Mouse (Mus musculus) common myeloid progenitor, adult 5-6 weeks (primary cell): Measurements from ENCODE around the gene Olfr9. TPM values are rescaled to one million over a fixed set of nuclear protein-coding genes. Genes with fewer than 3 reads are reported as not detected.

Source experiments
- ATAC-seq: replicated peaks from 2 replicates; pipeline ENCODE4 v1.8.0; 2016; ENCODE audit warnings: low read depth, mild to moderate bottlenecking, moderate TSS enrichment, inconsistent platforms; ENCODE audit not compliant: poor library complexity, severe bottlenecking
- total RNA-seq: library from RNA; stranded (forward); fragments of 200-1000, 187-1606 nt; gene quantifications from 2 replicates; pipeline ENCODE4 v1.2.3, GENCODE M21; 2017

The Olfr9 gene
- total RNA-seq, 1 experiment from 2014 or later = not detected

DNA sequence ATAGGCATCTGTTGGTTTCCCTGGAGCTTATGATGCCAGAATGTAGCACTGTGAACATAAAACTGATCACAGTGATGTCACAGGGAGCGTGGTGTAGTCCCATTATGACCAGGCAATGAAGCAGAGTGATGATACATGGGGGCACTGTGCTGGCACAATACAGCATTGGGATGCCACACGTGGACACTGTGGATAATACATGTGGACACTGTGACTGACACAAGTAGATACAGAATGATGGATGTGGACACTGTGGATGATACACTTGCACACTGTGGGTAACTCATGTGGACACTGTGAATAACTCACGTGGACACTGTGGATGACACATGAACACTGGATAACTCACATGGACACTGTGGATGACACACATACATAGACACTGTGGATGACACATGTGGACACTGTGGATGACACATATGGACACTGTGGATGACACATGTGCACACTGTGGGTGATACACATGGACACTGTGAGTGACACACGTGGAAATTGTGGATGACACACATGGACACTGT lies 7.4 kb downstream of the Olfr9 start:
- ATAC-seq = no peak

DNA sequence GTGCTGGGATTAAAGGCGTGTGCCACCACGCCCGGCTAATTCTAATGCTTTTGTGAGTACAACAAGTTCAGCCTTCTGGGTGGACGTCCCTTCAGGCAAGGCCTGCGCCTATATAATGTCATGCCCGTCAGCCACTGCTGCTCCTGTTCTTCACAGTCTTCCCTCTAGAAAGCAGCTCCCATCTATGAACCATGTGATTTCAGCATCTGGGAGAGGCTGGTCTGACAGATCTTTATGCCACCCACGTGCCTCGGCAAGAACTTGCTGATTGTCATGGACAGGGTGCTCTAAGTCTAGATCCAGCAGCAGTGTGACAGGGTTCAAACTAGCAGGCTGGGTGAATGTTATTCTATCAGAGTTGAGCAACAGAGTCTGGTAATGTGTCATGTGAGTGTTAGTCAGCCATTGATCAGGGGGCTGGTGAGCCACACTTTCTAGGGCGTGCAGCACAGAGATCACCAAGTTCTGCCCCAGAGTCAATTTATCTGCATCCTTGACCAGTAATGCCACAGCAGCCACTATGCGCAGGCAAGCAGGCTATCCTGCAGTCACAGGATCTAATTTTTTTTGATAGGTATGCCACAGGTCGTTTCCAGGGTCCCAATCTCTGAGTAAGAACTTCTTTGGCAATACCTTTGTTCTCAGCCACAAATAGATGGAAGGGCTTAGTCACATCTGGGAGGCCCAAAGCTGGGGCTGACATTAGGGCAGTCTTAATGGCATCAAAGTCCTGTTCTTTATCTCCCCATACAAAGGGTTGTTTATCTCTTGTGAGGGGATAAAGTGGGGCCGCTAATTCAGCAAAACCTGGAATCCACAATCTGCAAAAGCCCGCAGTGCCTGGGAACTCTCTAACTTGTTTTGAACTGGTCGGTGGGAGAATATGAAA lies 15.0 kb downstream of the Olfr9 start:
- no peak for ATAC-seq

DNA sequence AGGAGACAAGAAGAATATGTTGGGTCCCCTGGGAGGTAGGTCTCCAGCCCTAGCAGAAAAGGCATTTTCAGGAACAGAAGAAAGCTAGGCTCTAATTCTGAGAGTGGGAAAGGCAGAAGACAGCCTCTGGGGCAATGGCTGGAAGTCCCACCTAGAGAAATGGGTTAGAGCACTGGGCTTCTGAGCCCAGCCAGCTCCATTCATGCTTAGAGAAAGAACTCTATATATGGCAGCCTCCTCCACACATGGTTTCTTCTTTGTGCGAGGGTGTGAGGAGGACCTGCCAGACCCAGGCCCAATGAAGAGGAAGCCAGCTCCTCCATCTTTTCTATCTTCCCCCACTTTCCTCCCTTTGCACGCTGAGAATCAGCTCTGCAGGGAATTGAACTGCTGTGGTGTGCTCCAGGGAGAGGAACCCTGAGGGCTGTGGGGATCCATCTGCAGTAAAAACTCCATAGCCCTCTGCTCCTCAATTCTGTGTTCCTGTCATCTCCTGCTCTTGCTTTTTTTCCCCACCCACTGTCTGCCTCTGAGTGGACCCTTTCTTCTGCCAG lies 21.1 kb downstream of the Olfr9 start, which contains the start of gene Olfr763:
Gene Olfr763, plus strand, starts transcription at position 504 of the 554 bp plus-strand sequence.
- ATAC-seq = no peak

DNA sequence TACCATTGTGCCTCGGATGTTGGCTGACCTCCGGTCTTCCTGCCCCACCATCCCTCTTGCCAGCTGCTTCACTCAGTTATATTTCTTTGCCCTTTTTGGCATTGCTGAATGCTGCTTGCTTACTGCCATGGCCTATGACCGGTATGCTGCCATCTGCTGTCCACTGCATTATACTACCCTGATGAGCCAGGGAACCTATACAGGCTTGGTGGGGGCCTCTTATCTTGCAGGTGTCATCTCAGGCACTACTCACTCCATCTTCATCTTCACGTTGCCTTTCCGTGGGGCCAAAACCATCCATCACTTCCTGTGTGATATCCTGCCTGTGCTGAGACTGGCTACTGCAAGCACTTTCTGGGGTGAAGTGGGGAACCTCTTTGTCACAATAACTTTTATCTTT lies 22.3 kb downstream of the Olfr9 start:
- ATAC-seq = peak; percentile 95

DNA sequence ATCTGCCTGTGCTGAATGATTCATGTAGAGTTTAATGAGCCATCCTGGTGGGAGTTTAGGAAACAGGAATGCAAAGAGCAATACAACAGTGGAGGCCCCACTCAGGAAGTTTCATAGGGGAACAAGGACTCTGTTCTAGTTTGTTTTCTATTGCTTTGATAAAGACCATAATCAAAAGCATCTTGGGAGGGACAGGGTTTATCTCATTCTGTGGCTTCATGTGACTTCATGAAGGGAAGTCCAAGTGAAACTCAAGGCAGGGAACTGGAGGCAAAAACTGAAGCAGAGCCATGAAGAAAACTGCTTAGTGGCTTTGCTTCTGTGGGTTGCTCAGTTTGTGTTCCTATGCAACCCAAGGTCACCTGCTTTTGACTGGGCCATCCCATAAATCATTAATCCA lies 25.2 kb downstream of the Olfr9 start:
- no peak for ATAC-seq

DNA sequence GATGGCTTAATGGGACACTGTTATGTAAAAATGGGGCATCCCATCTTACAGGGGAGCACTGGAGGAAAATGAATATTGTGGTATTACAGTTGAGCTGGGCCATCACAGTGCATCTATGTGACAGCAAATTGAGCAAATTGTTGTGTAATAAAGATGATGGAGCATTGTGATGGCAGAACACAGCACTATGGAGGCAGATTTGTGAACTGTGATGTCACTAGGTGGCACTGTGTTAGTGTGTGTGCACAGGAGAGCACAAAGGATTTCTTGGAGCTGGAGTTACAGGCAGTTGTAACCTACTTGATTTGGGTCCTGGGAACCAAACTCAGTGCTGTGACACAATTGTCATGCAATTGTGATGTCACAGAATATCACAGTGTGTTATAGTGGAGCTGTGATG lies 34.1 kb downstream of the Olfr9 start:
- ATAC-seq = no peak

DNA sequence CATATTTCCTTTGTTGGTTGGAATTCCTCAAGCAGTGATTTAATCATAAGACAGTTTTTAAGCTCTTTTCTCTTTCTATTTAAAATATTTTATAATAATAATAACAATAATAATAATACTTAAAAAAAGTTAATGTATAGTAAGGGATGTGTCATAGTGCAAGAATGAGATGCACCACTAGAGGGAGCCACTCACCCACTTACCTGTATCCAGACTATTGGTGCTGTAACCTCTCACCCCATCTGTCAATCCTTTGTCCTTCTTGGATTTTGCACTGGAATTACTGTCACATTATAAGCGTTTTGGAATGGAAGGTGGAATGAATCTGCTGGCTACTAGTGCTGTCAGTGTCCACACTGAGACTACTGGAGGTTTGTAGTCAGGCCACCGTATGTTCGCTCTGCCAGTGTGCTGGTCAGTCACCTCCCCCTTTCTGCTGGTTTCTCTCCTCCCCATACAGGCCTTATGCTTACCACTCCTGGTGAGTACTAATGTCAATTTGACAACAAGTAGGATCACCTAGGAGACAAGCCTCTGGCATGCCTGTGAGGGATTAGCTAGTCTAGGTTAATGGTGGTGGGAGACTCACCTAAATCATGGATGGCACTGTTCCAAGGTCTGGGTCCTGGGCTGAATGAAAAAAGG lies 36.9 kb downstream of the Olfr9 start:
- ATAC-seq = peak; percentile 83; the same call in 1 of the 2 replicates

DNA sequence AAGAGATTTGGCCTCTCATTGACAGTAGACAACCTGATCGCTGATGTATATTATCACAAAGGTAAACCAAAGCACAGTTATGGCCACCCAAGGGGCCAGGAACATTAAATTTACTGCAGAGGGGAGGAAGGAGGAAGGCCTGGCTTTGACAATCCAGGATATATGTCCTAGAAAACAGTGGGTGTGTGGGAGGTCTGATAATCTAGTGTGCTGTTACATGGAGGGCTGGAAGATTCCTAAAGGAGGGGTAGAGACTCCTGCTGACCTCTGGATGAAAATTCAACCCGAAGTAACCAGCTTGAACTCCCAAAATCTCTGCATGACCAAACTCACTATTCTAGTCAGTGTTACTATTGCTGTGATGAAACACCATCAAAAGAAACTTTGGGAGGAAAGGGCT lies 39.1 kb downstream of the Olfr9 start:
- ATAC-seq = no peak

DNA sequence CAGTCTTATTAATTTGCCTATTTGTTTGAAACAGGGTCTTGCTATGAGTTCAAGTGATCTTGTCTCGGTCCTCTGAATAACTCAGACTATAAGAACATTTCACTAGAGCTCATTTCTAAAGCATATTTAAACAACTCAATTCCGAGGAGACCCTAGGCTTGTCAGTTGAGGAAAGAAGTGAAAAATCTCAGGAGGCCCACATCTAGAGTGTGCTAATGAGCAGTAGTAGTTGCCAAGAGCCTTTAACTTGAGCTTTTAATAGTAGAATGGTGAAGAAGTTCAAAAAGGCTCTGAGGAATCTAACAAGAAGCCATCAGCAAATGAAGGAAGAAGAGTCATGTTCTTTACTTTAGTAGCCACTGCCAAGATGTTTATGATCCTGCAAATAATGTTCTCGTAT lies 50.6 kb downstream of the Olfr9 start, which contains the start of gene Olfr764-ps1:
Gene Olfr764-ps1, minus strand, starts transcription at position 101 of the 400 bp plus-strand sequence.
- no peak for ATAC-seq

Other genes starting within 250 kb of the Olfr9 start
- 5.3 and 8.4 TPM in 2 replicates for gene Dgka, start 244.6 kb upstream of the Olfr9 start, total RNA-seq
- 37.9 and 50.1 TPM in 2 replicates for gene Pym1, start 241.5 kb upstream of the Olfr9 start, total RNA-seq
- 1.9 and 3.0 TPM in 2 replicates for gene Mmp19, start 198.5 kb upstream of the Olfr9 start, total RNA-seq
- gene Dnajc14, start 185.4 kb upstream of the Olfr9 start, total RNA-seq = 29.7 and 34.6 TPM in 2 replicates
- gene Tmem198b, start 185.1 kb upstream of the Olfr9 start, total RNA-seq = 3.2 and 3.7 TPM in 2 replicates
- 212 and 320 TPM in 2 replicates for gene Sarnp, start 172.1 kb upstream of the Olfr9 start, total RNA-seq
- gene Ormdl2, start 167.8 kb upstream of the Olfr9 start, total RNA-seq = 86.6 and 90.4 TPM in 2 replicates
- gene Gdf11, start 97.7 kb upstream of the Olfr9 start, total RNA-seq = 0.39 TPM in 1 of 2 replicates, not detected in the other
- gene Cd63, start 88.4 kb upstream of the Olfr9 start, total RNA-seq = 38.5 and 39.6 TPM in 2 replicates
- 2.7 and 7.7 TPM in 2 replicates for gene Rdh5, start 66.5 kb upstream of the Olfr9 start, total RNA-seq
- gene Bloc1s1, start 65.4 kb upstream of the Olfr9 start, total RNA-seq = 95.3 and 109 TPM in 2 replicates
- gene Itga7, start 55.6 kb upstream of the Olfr9 start, total RNA-seq = not detected in 2 replicates
- not detected in 2 replicates for gene Mettl7b, start 28.4 kb upstream of the Olfr9 start, total RNA-seq
- gene Olfr763, start 21.4 kb downstream of the Olfr9 start, total RNA-seq = not detected in 2 replicates
- not detected in 2 replicates for gene Olfr764-ps1, start 50.5 kb downstream of the Olfr9 start, total RNA-seq
- not detected in 2 replicates for gene Olfr765, start 60.6 kb downstream of the Olfr9 start, total RNA-seq
- not detected in 2 replicates for gene Olfr766-ps1, start 79.5 kb downstream of the Olfr9 start, total RNA-seq
- not detected in 2 replicates for gene Olfr767, start 93.5 kb downstream of the Olfr9 start, total RNA-seq
- not detected in 2 replicates for gene Olfr768, start 109.9 kb downstream of the Olfr9 start, total RNA-seq
- not detected in 2 replicates for gene Olfr769, start 128.4 kb downstream of the Olfr9 start, total RNA-seq
- not detected in 2 replicates for gene Olfr770, start 149.6 kb downstream of the Olfr9 start, total RNA-seq
- not detected in 2 replicates for gene Olfr771, start 175.3 kb downstream of the Olfr9 start, total RNA-seq
- gene Olfr772, start 188.5 kb downstream of the Olfr9 start, total RNA-seq = not detected in 2 replicates
- not detected in 2 replicates for gene Olfr773, start 198.0 kb downstream of the Olfr9 start, total RNA-seq
- gene Olfr774, start 246.8 kb downstream of the Olfr9 start, total RNA-seq = not detected in 2 replicates